Mouse (Mus musculus) layer of hippocampus, adult 6 months (tissue): Measurements from ENCODE around the gene Col4a4. TPM values are rescaled to one million over a fixed set of nuclear protein-coding genes. Genes with fewer than 3 reads are reported as not detected.

Experiments used
- long read RNA-seq, 2 experiments: library from polyadenylated mRNA; unstranded; transcript quantifications; one replicate each; pipeline ENCODE4 v2.0.0; 2019 to 2020
- polyA plus RNA-seq: library from polyadenylated mRNA; unstranded; fragments of <200 nt; fragmentation: Nextera tagmentation; gene quantifications from 2 replicates; pipeline ENCODE4 v1.2.3, GENCODE M21; 2021

The Col4a4 gene
- polyA plus RNA-seq: 0.04 and 0.44 TPM in 2 replicates
- long read RNA-seq, experiment 1: 0 reads
- long read RNA-seq, experiment 2: 0 reads

DNA sequence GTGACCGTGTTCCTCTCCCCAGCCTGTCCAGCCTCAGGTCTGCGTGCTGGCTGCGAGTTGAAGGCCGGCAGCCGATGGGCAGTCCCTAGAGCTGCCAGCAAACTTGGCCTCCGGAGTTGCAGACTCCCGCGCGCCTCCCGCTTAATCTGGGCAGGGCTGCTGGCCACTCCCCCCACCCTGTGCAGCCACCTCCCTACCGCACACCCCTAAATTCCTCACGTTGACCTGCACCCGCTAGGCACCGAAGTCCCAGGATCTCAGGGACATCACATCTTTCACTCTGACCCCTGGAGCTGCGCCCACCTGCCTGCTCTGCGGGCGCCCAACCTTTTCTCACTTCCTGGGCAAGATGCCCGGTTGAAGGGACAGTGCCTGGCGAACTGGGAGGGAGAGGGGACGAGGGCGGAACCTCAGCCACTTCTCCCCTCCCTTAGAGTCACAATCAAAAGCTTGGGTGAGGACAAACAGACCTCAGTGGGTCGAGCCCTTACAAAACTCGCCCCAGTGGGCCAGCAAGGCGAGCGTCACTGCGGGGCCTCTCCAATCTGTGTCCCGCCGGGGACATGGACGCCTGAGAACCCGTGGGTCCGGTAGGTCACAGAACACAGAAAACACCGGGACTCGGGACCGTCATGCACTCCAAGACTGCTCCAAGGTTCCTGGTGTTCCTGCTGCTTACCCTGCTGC, at the start of gene Col4a4, which contains the start of gene Col4a3:
Gene Col4a4, minus strand, starts transcription at position 137 of the 687 bp plus-strand sequence.
Gene Col4a3, plus strand, starts transcription at position 209 of the 687 bp plus-strand sequence.

Other genes with a start within 250 kb of the Col4a4 start
- 0.09 and 1.1 TPM in 2 replicates for gene Col4a3, start 72 bp upstream of the Col4a4 start, polyA plus RNA-seq
- gene Mff, start 138.0 kb upstream of the Col4a4 start, polyA plus RNA-seq: 344 and 367 TPM in 2 replicates
- gene Tm4sf20, start 181.6 kb upstream of the Col4a4 start, polyA plus RNA-seq: not detected in 2 replicates
- not detected in 2 replicates for gene Gm47791, start 184.4 kb upstream of the Col4a4 start, polyA plus RNA-seq